Mouse (Mus musculus) heart, embryonic 14.5 days (tissue): ENCODE results near the gene Samd10. TPM values are rescaled to one million over a fixed set of nuclear protein-coding genes. Genes with fewer than 3 reads are reported as not detected.

Experiments used
- ATAC-seq: fragments of 200-750 bp; cut with Nextera tagmentation; 2 replicates; pipeline ENCODE4 v1.8.0; 2017; ENCODE audit warnings: low read depth, moderate TSS enrichment; ENCODE audit not compliant: insufficient number of reproducible peaks, insufficient read depth, low FRiP score
- H3K27ac ChIP-seq, 2 experiments: fragments of 200-500 bp in 1 of 2; fragments of 300-500 bp in 1 of 2; sonication (generic) in 1 of 2; replicated peaks in 1 of 2; 2 replicates each; pipeline ENCODE4 v1.5.1; 2012 to 2014; ENCODE audit warnings: low read depth in 2 of 2, low read length in 2 of 2, control low read depth in 1 of 2, mild to moderate bottlenecking in 1 of 2, mixed read lengths in 1 of 2; ENCODE audit not compliant: control insufficient read depth in 1 of 2, insufficient read depth in 1 of 2
- H3K27me3 ChIP-seq: fragments of 300-500 bp; sonication (generic); 2 replicates; pipeline ENCODE4 v1.6.1; 2014; ENCODE audit warnings: mild to moderate bottlenecking, low read length, control low read depth; ENCODE audit not compliant: control insufficient read depth, insufficient read depth
- H3K36me3 ChIP-seq: fragments of 300-500 bp; sonication (generic); 2 replicates; pipeline ENCODE4 v1.6.1; 2014; ENCODE audit warnings: mild to moderate bottlenecking, control low read depth, low read length, mixed read lengths; ENCODE audit not compliant: control insufficient read depth, insufficient read depth
- H3K4me1 ChIP-seq, 2 experiments: fragments of 200-500 bp in 1 of 2; fragments of 300-500 bp in 1 of 2; sonication (generic) in 1 of 2; 2 replicates each; pipeline ENCODE4 v1.6.1; 2012 to 2014; ENCODE audit warnings: low read length in 2 of 2, control low read depth in 1 of 2, mixed read lengths in 1 of 2; ENCODE audit not compliant: control insufficient read depth in 2 of 2, insufficient read depth in 2 of 2
- H3K4me2 ChIP-seq: fragments of 300-500 bp; sonication (generic); 2 replicates; pipeline ENCODE4 v1.6.1; 2014; ENCODE audit warnings: mild to moderate bottlenecking, low read length
- H3K4me3 ChIP-seq, 2 experiments: fragments of 200-500 bp in 1 of 2; fragments of 300-500 bp in 1 of 2; sonication (generic) in 1 of 2; 2 replicates each; pipeline ENCODE4 v1.5.1; 2012 to 2014; ENCODE audit warnings: low read length in 2 of 2, mild to moderate bottlenecking in 2 of 2, control low read depth in 1 of 2, low read depth in 1 of 2, moderate library complexity in 1 of 2; ENCODE audit not compliant: control insufficient read depth in 1 of 2, insufficient read depth in 1 of 2
- H3K9ac ChIP-seq: fragments of 300-500 bp; sonication (generic); 2 replicates; pipeline ENCODE4 v1.6.1; 2014; ENCODE audit warnings: mild to moderate bottlenecking, low read length
- H3K9me3 ChIP-seq: fragments of 300-500 bp; sonication (generic); 2 replicates; pipeline ENCODE4 v1.6.1; 2016; ENCODE audit warnings: low read length, control low read depth; ENCODE audit not compliant: control insufficient read depth
- WGBS: fragments of 180-500 bp; shearing (Covaris S2); extraction: QIAGEN DNeasy Blood & Tissue Kit; methylation state at CpG from one replicate; pipeline ENCODE4 v1.1.7; 2014; 5-methylcytosine and 5-hydroxymethylcytosine counted together
- polyA plus RNA-seq: library from polyadenylated mRNA; unstranded; fragments of >200 nt; fragmentation: Nextera tagmentation; extraction: Ambion mirVana; gene quantifications from 2 replicates; pipeline ENCODE4 v1.2.1, GENCODE M21; 2014

Samd10 gene
- polyA plus RNA-seq, 1 experiment from 2014 or later: 13.3 TPM

- ATAC-seq: no peak
- Histone ChIP-seq H3K4me1 (peaks cover 25 to 37% of the 10 kb centered on the region in 2 experiments), H3K4me2 (peak overlapping the region; percentile 15; the same call in 1 of the 2 replicates), H3K9ac (peak overlapping the region; percentile 47), H3K36me3 (peaks cover 19% of the 10 kb centered on the region), H3K4me3 (no peak overlapping the region), H3K27ac (peak overlapping the region; percentile 20 to 25; a peak in 3 of 4 replicates), H3K27me3 (no peaks in the 10 kb centered on the region), H3K9me3 (no peaks in the 10 kb centered on the region)
- 34% methylated on average over 5 of the region's 5 CpGs for WGBS
Observed at GRCm38 (mm10) chr2:181578790-181579618, 20.0 kb downstream of the Samd10 start.

GRCm38 (mm10) chr2:181577981-181578581 is 20.9 kb downstream of the Samd10 start:
- Histone ChIP-seq H3K27ac (peak overlapping the region in 1 of 2 experiments; percentile 20; a peak in 1 of 4 replicates), H3K4me3 (no peak overlapping the region), H3K4me2 (peak overlapping the region; percentile 15; the same call in 1 of the 2 replicates), H3K27me3 (no peaks in the 10 kb centered on the region), H3K9me3 (no peaks in the 10 kb centered on the region), H3K9ac (peak overlapping the region; percentile 34; the same call in 1 of the 2 replicates), H3K4me1 (peaks cover 25 to 37% of the 10 kb centered on the region in 2 experiments), H3K36me3 (peaks cover 20% of the 10 kb centered on the region)
- no peak for ATAC-seq
- 43% methylated on average over 7 of the region's 7 CpGs for WGBS

GRCm38 (mm10) chr2:181577126-181577525 is 21.9 kb downstream of the Samd10 start:
- peaks cover 25 to 35% of the 10 kb centered on the region in 2 experiments for H3K4me1 ChIP-seq
- no peaks in the 10 kb centered on the region for H3K9me3 ChIP-seq
- peaks cover 26% of the 10 kb centered on the region for H3K36me3 ChIP-seq
- H3K9ac ChIP-seq: no peak overlapping the region
- no peak for ATAC-seq
- no peak overlapping the region for H3K4me3 ChIP-seq
- no peak overlapping the region for H3K27ac ChIP-seq
- H3K4me2 ChIP-seq: no peak overlapping the region
- no peaks in the 10 kb centered on the region for H3K27me3 ChIP-seq
- 63% methylated on average over 2 of the region's 2 CpGs for WGBS

- peaks cover 26% of the 10 kb centered on the region for H3K36me3 ChIP-seq
- 75% methylated on average over 2 of the region's 2 CpGs for WGBS
- peaks cover 25 to 33% of the 10 kb centered on the region in 2 experiments for H3K4me1 ChIP-seq
- no peak overlapping the region for H3K4me2 ChIP-seq
- H3K27me3 ChIP-seq: no peaks in the 10 kb centered on the region
- no peak overlapping the region for H3K4me3 ChIP-seq
- H3K9me3 ChIP-seq: no peaks in the 10 kb centered on the region
- no peak overlapping the region for H3K27ac ChIP-seq
- no peak overlapping the region for H3K9ac ChIP-seq
- ATAC-seq: no peak
Observed at GRCm38 (mm10) chr2:181576613-181577012, 22.4 kb downstream of the Samd10 start.

- WGBS: 94% methylated on average over 7 of the region's 7 CpGs
- peaks cover 29% of the 10 kb centered on the region for H3K36me3 ChIP-seq
- no peak overlapping the region for H3K27ac ChIP-seq
- H3K4me1 ChIP-seq: peaks cover 18 to 27% of the 10 kb centered on the region in 2 experiments
- ATAC-seq: no peak
- H3K4me3 ChIP-seq: no peak overlapping the region
- H3K27me3 ChIP-seq: no peaks in the 10 kb centered on the region
- no peak overlapping the region for H3K4me2 ChIP-seq
- H3K9me3 ChIP-seq: no peaks in the 10 kb centered on the region
- H3K9ac ChIP-seq: no peak overlapping the region
Observed at GRCm38 (mm10) chr2:181574921-181575545, 24.0 kb downstream of the Samd10 start.

- no peaks in the 10 kb centered on the region for H3K9me3 ChIP-seq
- no peaks in the 10 kb centered on the region for H3K27me3 ChIP-seq
- H3K4me1 ChIP-seq: peaks cover 12 to 19% of the 10 kb centered on the region in 2 experiments
- peaks cover 38% of the 10 kb centered on the region for H3K36me3 ChIP-seq
- H3K4me3 ChIP-seq: no peak overlapping the region
- H3K27ac ChIP-seq: no peak overlapping the region
- no peak overlapping the region for H3K9ac ChIP-seq
- H3K4me2 ChIP-seq: no peak overlapping the region
- WGBS: 83% methylated on average over 9 of the region's 9 CpGs
- no peak for ATAC-seq
Observed at GRCm38 (mm10) chr2:181573961-181574360, 25.1 kb downstream of the Samd10 start.
